Mouse (Mus musculus) kidney, adult 2 months (tissue): Measurements from ENCODE around the gene Lipm.

Experiments
- CTCF ChIP-seq: fragments of 200-500 bp; conservative IDR thresholded peaks from 2 replicates; pipeline ENCODE4 v1.5.1; 2011; ENCODE audit warnings: low read depth, mild to moderate bottlenecking, control low read depth, low read length, moderate library complexity, mixed read lengths; ENCODE audit not compliant: insufficient read depth, insufficient read length
- POLR2A ChIP-seq: fragments of 200-500 bp; IDR thresholded peaks from one replicate; pipeline ENCODE4 v1.6.1; 2011; ENCODE audit warnings: low read depth, low read length, control low read depth

DNA sequence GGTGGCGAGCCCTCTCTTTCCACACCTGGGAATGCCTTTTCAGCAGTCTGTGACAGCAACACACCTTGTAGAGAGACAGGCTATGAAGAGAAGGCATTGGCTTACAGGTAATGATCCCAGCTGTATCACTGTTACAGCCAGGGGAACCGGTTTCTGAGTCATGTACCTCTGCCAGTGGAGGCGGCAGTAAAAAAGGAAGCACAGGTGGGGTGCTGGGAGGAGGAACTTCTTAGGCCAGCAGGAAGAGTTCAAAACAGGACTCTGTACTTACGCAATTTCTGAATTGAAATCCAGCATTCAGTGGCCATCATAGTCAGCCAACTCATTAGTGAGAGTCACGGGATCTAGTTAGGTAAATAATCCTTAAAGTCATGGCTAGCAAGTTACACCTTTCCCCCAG is 65.2 kb downstream of the Lipm start, which contains the start of gene Ankrd22:
- no peak for TF ChIP-seq CTCF
- TF ChIP-seq POLR2A, result no peak
